Mouse (Mus musculus): ENCODE measurements at regions not wholly inside any gene's neighbourhood (a gene's known extent, or its start where the extent isn't known, plus 50 kb on each side); places are given as distances from the start of the nearest gene placed in this dataset.

GRCm38 (mm10) chr2:159278896-159279295, 484.3 kb downstream of the Dhx35 start:
- no peak for TF ChIP-seq ZC3H11A (IDR thresholded peaks at IDR 0.05; ENCODE audit: low read depth, low read length)
- no peak for TF ChIP-seq RAD21 (IDR thresholded peaks at IDR 0.05; ENCODE audit: low read depth, low read length)
- no peak for TF ChIP-seq ZKSCAN1 (IDR thresholded peaks at IDR 0.05; ENCODE audit: low read depth, low read length)
- no peak for TF ChIP-seq HCFC1 (IDR thresholded peaks at IDR 0.05; ENCODE audit: low read depth, low read length)
- no peak for TF ChIP-seq KAT2A (conservative IDR thresholded peaks at IDR 0.05; ENCODE audit: low read depth, low read length)
- Histone ChIP-seq H3K36me3 (ENCODE audit: control insufficient read depth in 1 of 2, insufficient read depth in 2 of 2, low read length in 2 of 2) (no peaks in the 10 kb centered on the region), H3K27me3 (ENCODE audit: control insufficient read depth in 1 of 2, insufficient read depth in 2 of 2, low read length in 2 of 2) (no peaks in the 10 kb centered on the region), H3K4me3 (ENCODE audit: control insufficient read depth in 1 of 2, insufficient read depth in 1 of 2, low read depth in 2 of 2, low read length in 2 of 2) (no peak overlapping the region), H3K9me3 (replicated peaks; ENCODE audit: insufficient read depth, low read length) (no peaks in the 10 kb centered on the region), H3K79me2 (ENCODE audit: control insufficient read depth, insufficient read depth, low read length, poor library complexity) (no peaks in the 10 kb centered on the region), H3K9ac (ENCODE audit: control insufficient read depth, low read depth, low read length, poor library complexity, severe bottlenecking) (no peak overlapping the region), H3K4me1 (ENCODE audit: control insufficient read depth in 1 of 2, insufficient read depth in 2 of 2, low read length in 2 of 2) (no peaks in the 10 kb centered on the region), H3K27ac (ENCODE audit: control insufficient read depth, low read depth, low read length) (no peak overlapping the region)
- DNase-seq (ENCODE audit: low read depth, low spot score), result no peak

DNA sequence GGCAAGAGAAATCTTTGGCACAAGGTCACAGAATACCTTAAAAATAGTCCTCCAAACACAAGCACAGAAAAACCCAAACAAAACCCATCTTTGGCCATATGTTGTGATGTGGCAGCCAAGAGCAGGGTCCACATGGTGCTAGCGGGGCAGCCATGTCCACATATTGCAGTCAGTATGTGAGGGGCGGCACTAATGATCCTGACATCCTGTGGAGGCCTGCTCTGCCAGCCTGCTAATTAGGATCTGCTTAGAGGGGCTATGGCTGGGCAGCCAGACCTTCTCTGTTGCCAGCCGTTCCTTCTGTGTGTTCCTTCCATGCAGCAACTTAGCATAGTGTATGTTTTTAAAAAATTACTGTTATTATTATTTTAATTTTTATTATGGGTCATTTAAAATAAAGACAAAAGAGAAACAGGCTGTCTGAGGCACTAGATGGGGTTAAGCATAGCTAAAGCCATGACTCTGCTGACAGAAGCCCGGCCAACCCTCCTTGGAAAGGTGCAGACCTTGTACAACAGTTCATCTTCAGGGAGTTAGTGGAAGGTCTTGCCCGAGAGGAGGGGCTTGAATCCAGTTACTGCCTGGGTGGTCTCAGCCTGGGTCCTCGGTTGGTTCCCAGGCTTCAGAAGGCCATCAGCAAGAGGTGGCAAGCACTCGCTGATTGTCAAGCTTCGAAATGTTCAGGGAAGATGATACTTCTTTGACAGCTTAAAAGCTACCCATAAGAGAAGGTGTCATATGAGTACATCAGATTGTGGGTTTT, 487.1 kb downstream of the Dhx35 start:
- Histone ChIP-seq H3K4me3 (ENCODE audit: control insufficient read depth in 1 of 2, insufficient read depth in 1 of 2, low read depth in 2 of 2, low read length in 2 of 2) (no peak overlapping the region), H3K79me2 (ENCODE audit: control insufficient read depth, insufficient read depth, low read length, poor library complexity) (no peaks in the 10 kb centered on the region), H3K9me3 (replicated peaks; ENCODE audit: insufficient read depth, low read length) (no peaks in the 10 kb centered on the region), H3K4me1 (ENCODE audit: control insufficient read depth in 1 of 2, insufficient read depth in 2 of 2, low read length in 2 of 2) (no peaks in the 10 kb centered on the region), H3K27me3 (ENCODE audit: control insufficient read depth in 1 of 2, insufficient read depth in 2 of 2, low read length in 2 of 2) (no peaks in the 10 kb centered on the region), H3K36me3 (ENCODE audit: control insufficient read depth in 1 of 2, insufficient read depth in 2 of 2, low read length in 2 of 2) (no peaks in the 10 kb centered on the region), H3K9ac (ENCODE audit: control insufficient read depth, low read depth, low read length, poor library complexity, severe bottlenecking) (no peak overlapping the region), H3K27ac (ENCODE audit: control insufficient read depth, low read depth, low read length) (no peak overlapping the region)
- no peak for TF ChIP-seq ZKSCAN1 (IDR thresholded peaks at IDR 0.05; ENCODE audit: low read depth, low read length)
- TF ChIP-seq BHLHE40 (IDR thresholded peaks at IDR 0.05; ENCODE audit: borderline replicate concordance, low read depth, low read length), result no peak
- no peak for TF ChIP-seq ZNF384 (IDR thresholded peaks at IDR 0.05; ENCODE audit: low read depth, low read length)
- DNase-seq (ENCODE audit: low read depth, low spot score), result no peak

DNA sequence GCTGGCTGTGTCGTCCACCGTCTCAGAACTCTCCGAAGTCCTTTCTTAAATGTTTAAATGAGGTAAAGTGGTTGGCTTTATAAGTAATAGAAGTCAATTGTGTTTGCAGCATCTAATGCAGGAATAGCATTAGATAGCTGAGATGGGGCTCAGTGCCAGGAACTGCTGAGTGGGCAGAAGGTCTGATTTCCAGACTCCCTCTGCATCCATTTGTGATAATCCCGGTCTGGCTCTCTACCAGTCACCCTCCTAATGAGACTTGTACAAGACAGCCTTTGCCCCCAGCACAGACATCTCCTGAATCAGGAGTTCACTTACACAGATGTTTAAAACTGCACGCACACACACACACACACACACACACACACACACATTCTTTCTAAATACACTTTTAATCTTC, 489.5 kb downstream of the Dhx35 start:
- H3K9ac ChIP-seq (ENCODE audit: control insufficient read depth, low read depth, low read length, poor library complexity, severe bottlenecking), result no peak overlapping the region
- H3K27ac ChIP-seq (ENCODE audit: control insufficient read depth, low read depth, low read length), result no peak overlapping the region
- H3K4me1 ChIP-seq (ENCODE audit: control insufficient read depth in 1 of 2, insufficient read depth in 2 of 2, low read length in 2 of 2), result no peaks in the 10 kb centered on the region
- no peak overlapping the region for H3K4me3 ChIP-seq (ENCODE audit: control insufficient read depth in 1 of 2, insufficient read depth in 1 of 2, low read depth in 2 of 2, low read length in 2 of 2)
- DNase-seq (ENCODE audit: low read depth, low spot score), result no peak
- no peaks in the 10 kb centered on the region for H3K79me2 ChIP-seq (ENCODE audit: control insufficient read depth, insufficient read depth, low read length, poor library complexity)
- TF ChIP-seq CHD1 (IDR thresholded peaks at IDR 0.05; ENCODE audit: low read depth, low read length), result no peak
- TF ChIP-seq JUND (IDR thresholded peaks at IDR 0.05; ENCODE audit: low read depth, low read length), result no peak
- H3K27me3 ChIP-seq (ENCODE audit: control insufficient read depth in 1 of 2, insufficient read depth in 2 of 2, low read length in 2 of 2), result no peaks in the 10 kb centered on the region
- H3K36me3 ChIP-seq (ENCODE audit: control insufficient read depth in 1 of 2, insufficient read depth in 2 of 2, low read length in 2 of 2), result no peaks in the 10 kb centered on the region
- H3K9me3 ChIP-seq (replicated peaks; ENCODE audit: insufficient read depth, low read length), result no peaks in the 10 kb centered on the region
